Mouse (Mus musculus): Measurements from ENCODE around the gene Pappa2. TPM values are rescaled to one million over a fixed set of nuclear protein-coding genes. Genes with fewer than 3 reads are reported as not detected.

Pappa2 gene
- total RNA-seq, 2 experiments from 2014 or later: 2.6 to 3.2 TPM

DNA sequence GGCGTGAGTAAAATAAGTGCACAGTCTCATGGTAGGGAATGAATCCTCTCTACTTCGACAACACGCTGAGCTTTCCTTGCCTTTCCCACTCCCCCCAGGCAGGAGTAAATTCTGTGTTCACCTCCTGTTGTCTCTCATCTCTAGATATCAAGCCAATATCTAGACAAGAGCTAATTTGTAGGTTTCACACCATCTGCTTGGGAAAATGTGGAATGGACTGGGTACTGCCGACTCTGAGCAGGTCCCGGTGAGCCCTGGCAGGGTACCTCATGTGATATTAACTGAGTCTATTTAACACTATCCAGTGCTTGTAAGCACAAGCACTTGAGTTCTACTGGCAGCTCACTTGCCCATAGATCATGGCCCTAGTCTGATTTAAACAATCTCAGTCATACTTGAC lies 64.7 kb downstream of the Pappa2 start:
- no peak for DNase-seq (ENCODE audit: low spot score in 2 of 2)

- no peak for DNase-seq (ENCODE audit: low spot score in 2 of 2)
These were observed 69.6 kb downstream of the Pappa2 start for GRCm38 (mm10) chr1:158910661-158911060.

- no peak for DNase-seq (ENCODE audit: low spot score in 2 of 2)
These were observed 83.0 kb downstream of the Pappa2 start for GRCm38 (mm10) chr1:158897339-158897738.

- no peak for DNase-seq (ENCODE audit: low spot score in 2 of 2)
These were observed 85.8 kb downstream of the Pappa2 start for GRCm38 (mm10) chr1:158894441-158894840.

GRCm38 (mm10) chr1:158875487-158875886 lies 104.8 kb downstream of the Pappa2 start:
- peak in 1 of 2 experiments; percentile 25 for DNase-seq (ENCODE audit: low spot score in 2 of 2)

- no peak for DNase-seq (ENCODE audit: low spot score in 2 of 2)
These were observed 105.7 kb downstream of the Pappa2 start for GRCm38 (mm10) chr1:158874552-158875077.

DNA sequence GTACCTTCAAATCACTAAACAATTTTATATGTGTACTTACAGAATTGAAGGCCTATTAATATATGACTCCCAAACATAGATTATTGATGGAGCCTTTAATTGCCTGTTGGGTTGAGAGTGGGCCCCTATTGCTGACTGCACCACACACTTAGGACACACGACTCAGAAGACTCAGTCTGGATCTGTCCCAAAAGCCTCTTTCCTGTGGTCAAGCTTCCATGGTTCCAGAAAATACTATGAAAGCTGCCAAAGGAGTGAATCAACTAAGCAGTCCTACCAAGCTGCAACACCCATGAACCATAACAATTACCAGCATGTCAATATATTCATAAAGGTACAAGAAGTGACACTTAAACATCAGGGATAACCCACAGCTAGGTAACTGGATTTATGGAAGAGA lies 106.7 kb downstream of the Pappa2 start:
- DNase-seq (ENCODE audit: low spot score in 2 of 2): no peak

DNA sequence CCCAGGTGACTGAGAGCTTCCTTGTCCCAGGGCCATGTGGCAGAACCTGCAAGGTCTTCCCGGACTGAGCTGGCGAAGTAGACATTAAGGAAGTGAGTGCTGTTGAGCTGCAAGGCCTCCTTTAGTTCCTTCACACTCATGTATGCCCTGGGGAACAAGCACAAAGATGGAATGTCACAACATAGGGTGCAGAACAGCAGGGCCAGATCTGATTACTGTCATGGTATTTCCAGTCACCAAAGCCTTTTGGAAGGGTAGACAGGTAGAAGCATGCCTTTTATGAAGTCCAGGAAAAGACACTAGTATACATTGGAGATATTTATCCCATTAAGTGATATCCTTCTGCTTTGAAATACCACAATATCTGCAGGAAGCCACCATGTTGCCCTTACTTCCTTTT lies 108.9 kb downstream of the Pappa2 start:
- DNase-seq (ENCODE audit: low spot score in 2 of 2): no peak

- no peak for DNase-seq (ENCODE audit: low spot score in 2 of 2)
These were observed 120.1 kb downstream of the Pappa2 start for GRCm38 (mm10) chr1:158860190-158860589.

- no peak for DNase-seq (ENCODE audit: low spot score in 2 of 2)
These were observed 126.1 kb downstream of the Pappa2 start for GRCm38 (mm10) chr1:158853936-158854882.

DNA sequence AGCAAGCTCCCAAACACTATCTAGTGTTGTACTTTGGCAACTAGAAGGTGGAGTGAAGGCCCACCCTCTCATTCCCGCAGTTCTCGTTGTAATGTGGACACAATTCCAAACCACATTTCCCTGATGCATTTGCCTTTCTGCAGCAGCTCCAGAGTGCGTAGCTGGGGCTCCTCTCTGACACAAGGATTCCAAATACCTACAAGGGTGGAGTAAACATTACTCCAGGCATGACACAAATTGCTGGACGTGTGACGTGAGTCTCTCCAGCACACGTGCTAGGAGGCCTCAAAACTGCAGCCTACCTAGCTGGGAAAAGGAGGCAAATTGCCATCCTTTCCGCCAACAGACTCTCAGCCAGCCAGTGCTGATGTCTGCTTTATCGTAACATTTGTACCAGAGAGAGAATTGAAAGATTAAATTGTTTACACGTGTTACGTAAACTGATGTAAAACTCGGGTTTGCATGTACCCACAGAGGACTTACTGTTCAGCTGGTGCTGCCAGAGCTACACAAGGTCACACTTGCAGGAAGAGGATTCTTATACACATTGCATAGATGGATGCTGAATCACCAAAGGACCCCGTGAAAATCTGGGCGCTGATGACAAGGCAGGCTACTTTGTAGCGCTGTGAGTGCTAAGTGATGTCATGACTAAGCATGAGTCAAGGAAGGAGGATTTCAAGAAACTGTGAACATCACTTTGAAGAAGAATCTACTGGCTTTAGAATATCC lies 127.3 kb downstream of the Pappa2 start:
- DNase-seq (ENCODE audit: low spot score in 2 of 2): no peak

DNA sequence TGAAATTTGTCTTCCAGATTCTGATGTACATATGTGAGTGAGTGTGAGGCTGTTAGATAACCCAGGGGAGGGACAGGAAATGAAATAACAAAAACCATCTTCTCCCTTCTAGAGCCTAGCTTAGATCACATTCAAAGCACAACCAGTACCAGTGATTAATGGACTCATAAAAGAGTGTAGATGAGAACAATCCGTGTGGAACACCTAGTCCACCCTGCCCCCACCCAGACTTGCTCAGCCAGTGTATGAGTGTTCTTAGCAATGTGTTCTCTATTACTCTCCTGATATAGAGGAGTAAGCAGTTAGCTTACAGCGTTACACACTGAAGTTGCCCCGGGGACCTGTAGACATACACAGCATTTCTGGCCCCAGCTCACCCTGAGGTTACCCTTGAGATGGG lies 129.8 kb downstream of the Pappa2 start:
- no peak for DNase-seq (ENCODE audit: low spot score in 2 of 2)

DNA sequence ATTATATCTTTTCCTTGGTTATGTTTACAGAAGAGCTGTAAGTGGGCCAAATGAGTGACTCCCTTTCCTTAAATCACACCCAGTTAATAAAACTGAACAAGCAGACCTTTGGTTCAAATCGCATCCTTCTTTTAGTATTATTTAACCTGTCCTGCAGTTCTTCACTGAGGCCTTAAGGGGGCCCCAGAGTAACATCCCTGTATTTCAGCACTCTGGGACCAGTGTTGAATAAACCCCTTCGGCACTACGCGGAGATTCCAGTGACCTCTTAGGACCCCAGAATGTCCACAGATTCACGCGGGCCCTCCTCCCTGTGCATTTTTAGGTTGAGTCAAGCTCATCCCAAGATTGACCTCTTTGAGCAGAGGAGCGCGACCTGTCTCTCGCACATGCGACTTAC lies 135.7 kb downstream of the Pappa2 start:
- peak in 1 of 2 experiments; percentile 6 for DNase-seq (ENCODE audit: low spot score in 2 of 2)

DNA sequence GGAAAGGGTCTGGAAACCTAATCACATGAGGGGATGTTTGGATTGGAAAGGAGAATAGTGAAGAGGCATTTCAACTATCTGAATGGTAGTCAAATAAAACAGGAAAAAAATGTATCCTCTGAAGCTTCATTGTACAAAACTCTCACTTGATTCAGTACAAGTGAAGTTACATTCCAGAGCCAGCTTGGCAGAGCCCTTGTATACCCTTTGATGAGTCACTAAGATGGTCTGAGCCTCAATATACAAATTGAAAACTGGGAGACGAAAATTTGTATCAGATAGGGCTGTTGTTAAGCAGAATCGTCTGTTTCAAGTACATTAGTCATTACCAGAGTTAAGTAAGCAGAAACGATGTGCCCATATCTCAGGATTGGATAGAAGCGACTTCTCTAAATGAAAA lies 143.1 kb downstream of the Pappa2 start:
- no peak for DNase-seq (ENCODE audit: low spot score in 2 of 2)

DNA sequence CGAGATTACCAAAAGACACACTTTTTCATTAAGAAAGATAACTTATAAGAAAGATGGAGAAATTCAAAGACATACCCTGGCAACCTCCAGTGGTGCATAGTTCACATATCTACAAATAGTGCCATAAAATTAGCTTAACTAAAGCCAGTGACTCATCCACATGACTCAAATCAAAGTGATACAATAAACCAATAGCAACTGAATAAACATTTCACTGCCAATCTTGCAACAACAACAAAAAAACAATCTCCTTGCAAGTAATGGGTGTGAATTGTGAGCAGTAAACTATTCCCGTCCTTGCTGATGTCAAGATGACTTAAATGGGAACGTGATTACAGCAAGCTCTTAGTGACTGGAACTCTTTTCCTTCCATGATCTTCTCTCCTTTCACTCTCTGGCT lies 150.1 kb downstream of the Pappa2 start:
- DNase-seq (ENCODE audit: low spot score in 2 of 2): no peak

- DNase-seq (ENCODE audit: low spot score in 2 of 2): no peak
These were observed 152.4 kb downstream of the Pappa2 start for GRCm38 (mm10) chr1:158827931-158828330.

GRCm38 (mm10) chr1:158819676-158820075 lies 160.6 kb downstream of the Pappa2 start:
- no peak for DNase-seq (ENCODE audit: low spot score in 2 of 2)

DNA sequence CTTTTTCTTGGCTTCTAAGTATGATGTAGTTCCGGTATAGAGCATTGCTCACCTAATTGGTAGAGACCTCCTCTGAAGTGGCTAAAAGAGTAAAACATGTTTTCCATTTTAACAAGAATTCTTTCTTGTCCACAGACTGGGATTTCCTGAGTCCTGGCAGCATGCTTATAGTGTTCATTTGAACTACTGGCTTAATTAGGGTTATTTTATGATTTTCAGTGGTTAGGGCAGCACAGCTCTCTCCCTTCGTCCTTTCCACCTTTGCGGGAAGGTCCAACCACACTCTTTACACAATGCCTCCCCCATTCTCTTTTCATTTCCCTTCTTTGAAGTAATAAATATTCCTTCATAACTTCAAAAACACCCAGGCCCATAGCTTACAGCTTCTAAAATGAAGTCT lies 163.8 kb downstream of the Pappa2 start:
- no peak for DNase-seq (ENCODE audit: low spot score in 2 of 2)

GRCm38 (mm10) chr1:158811887-158812286 lies 168.4 kb downstream of the Pappa2 start:
- DNase-seq (ENCODE audit: low spot score in 2 of 2): no peak

DNA sequence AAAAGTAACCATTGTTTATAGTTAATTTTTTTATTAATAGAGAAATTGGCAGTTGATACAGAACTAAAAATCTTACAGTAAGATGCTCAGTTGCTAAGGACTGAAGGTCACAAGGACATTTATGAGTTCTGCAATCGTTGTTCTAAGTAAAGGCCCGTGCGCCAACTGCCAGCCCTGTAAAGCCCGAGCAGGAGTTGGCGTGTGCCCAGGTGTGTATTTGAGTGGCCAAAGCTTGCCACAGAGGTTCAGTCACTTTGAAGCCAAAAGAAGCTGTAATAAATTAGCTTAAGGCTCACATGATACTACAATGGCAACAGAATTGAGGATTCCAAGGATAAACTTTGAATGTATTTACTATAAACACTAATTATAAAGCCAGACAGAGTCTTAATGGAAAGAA lies 204.8 kb downstream of the Pappa2 start:
- DNase-seq (ENCODE audit: low spot score in 2 of 2): no peak

- DNase-seq (ENCODE audit: low spot score in 2 of 2): no peak
These were observed 207.2 kb downstream of the Pappa2 start for GRCm38 (mm10) chr1:158773102-158773501.

- DNase-seq (ENCODE audit: low spot score in 2 of 2): no peak
These were observed 209.5 kb downstream of the Pappa2 start for GRCm38 (mm10) chr1:158770756-158771155.
